Mouse (Mus musculus) midbrain, postnatal 0 days (tissue): ENCODE measurements around the gene Rnf213. TPM values are rescaled to one million over a fixed set of nuclear protein-coding genes. Genes with fewer than 3 reads are reported as not detected.

ENCODE experiments used
- ATAC-seq: fragments of 200-750 bp; cut with Nextera tagmentation; 2 replicates; pipeline ENCODE4 v1.8.0; 2017; ENCODE audit warnings: moderate number of reproducible peaks, mild to moderate bottlenecking, moderate TSS enrichment, moderate library complexity; ENCODE audit not compliant: low FRiP score
- DNase-seq: peaks from one replicate; pipeline ENCODE4 v3.0.0-alpha.2; 2015; ENCODE audit warnings: low spot score
- H3K27ac ChIP-seq: fragments of 300-500 bp; sonication (generic); 2 replicates; pipeline ENCODE4 v1.5.1; 2014; ENCODE audit warnings: low read depth, mild to moderate bottlenecking, low read length, mixed read lengths
- H3K27me3 ChIP-seq: fragments of 300-500 bp; sonication (generic); 2 replicates; pipeline ENCODE4 v1.6.1; 2014; ENCODE audit warnings: low read length, control low read depth, mixed read lengths; ENCODE audit not compliant: insufficient read depth
- H3K36me3 ChIP-seq: fragments of 300-500 bp; sonication (generic); 2 replicates; pipeline ENCODE4 v1.6.1; 2014; ENCODE audit warnings: low read length, control low read depth, mixed read lengths; ENCODE audit not compliant: insufficient read depth
- H3K4me1 ChIP-seq: fragments of 300-500 bp; sonication (generic); 2 replicates; pipeline ENCODE4 v1.6.1; 2014; ENCODE audit warnings: mild to moderate bottlenecking, control low read depth, antibody characterized with exemption, low read length, mixed read lengths; ENCODE audit not compliant: insufficient read depth
- H3K4me2 ChIP-seq: fragments of 300-500 bp; sonication (generic); 2 replicates; pipeline ENCODE4 v1.6.1; 2014; ENCODE audit warnings: low read depth, mild to moderate bottlenecking, low read length, mixed read lengths; ENCODE audit not compliant: poor library complexity, severe bottlenecking
- H3K4me3 ChIP-seq: fragments of 300-500 bp; sonication (generic); 2 replicates; pipeline ENCODE4 v1.5.1; 2014; ENCODE audit warnings: low read depth, mild to moderate bottlenecking, low read length, moderate library complexity
- H3K9ac ChIP-seq: fragments of 300-500 bp; sonication (generic); replicated peaks from 2 replicates; pipeline ENCODE4 v1.6.1; 2014; ENCODE audit warnings: mild to moderate bottlenecking, low read length, moderate library complexity, mixed read lengths; ENCODE audit not compliant: poor library complexity, severe bottlenecking
- H3K9me3 ChIP-seq: fragments of 300-500 bp; sonication (generic); 2 replicates; pipeline ENCODE4 v1.6.1; 2016; ENCODE audit warnings: low read length, control low read depth
- CTCF ChIP-seq: IDR thresholded peaks from 2 replicates; pipeline ENCODE4 v1.5.1; 2016; ENCODE audit warnings: antibody characterized with exemption, mild to moderate bottlenecking
- whole genome bisulfite sequencing: fragments of 180-500 bp; shearing (Covaris S2); extraction: QIAGEN DNeasy Blood & Tissue Kit; methylation state at CpG from one replicate; pipeline ENCODE4 v1.1.7; 2014; 5-methylcytosine and 5-hydroxymethylcytosine counted together
- polyA plus RNA-seq: library from polyadenylated mRNA; unstranded; fragments of >200 nt; fragmentation: Nextera tagmentation; extraction: Ambion mirVana; gene quantifications from 2 replicates; pipeline ENCODE4 v1.2.1, GENCODE M21; 2015
- total RNA-seq: library from RNA; depleted of rRNA; stranded (reverse); fragments of >200 nt; gene quantifications from 2 replicates; pipeline ENCODE4 v1.2.3, GENCODE M21; 2014

The Rnf213 gene
- total and polyA plus RNA-seq, 2 experiments from 2014 or later, result 0.74 to 6.9 TPM

DNA sequence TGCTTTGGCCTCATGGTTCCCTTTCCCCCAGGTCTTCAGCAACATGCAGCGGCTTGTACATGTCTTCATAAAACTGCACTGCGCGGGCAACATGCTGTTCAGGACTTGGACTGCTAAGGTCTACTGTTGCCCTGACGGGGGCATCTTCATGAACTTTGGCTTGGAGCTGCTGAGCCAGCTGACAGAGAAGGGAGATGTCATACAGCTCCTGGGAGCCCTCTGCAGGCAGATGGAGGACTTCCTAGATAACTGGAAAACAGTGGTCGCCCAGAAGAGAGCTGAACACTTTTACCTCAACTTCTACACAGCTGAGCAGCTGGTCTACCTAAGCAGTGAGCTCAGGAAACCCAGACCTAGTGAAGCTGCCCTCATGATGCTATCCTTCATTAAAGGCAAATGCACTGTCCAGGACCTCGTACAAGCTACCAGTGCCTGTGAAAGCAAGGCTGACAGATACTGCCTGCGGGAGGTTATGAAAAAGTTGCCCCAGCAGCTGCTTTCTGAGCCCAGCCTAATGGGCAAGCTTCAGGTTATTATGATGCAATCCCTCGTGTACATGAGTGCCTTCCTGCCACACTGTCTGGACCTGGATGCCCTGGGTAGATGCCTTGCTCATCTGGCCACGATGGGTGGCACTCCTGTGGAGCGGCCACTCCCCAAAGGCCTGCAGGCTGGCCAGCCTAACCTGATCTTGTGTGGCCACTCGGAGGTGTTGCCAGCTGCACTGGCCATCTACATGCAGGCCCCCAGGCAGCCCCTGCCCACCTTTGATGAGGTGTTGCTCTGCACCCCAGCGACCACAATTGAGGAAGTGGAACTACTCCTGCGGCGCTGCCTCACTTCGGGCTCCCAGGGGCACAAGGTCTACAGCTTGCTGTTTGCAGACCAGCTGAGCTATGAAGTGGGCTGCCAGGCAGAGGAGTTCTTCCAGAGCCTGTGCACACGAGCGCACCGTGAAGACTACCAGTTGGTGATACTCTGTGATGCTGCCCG is 43.3 kb downstream of the Rnf213 start:
- no peak overlapping the region for H3K27ac ChIP-seq
- no peak for ATAC-seq
- H3K4me3 ChIP-seq, result no peak overlapping the region
- no peaks in the 10 kb centered on the region for H3K36me3 ChIP-seq
- WGBS, result 74% methylated on average over 19 of the region's 19 CpGs
- no peaks in the 10 kb centered on the region for H3K4me1 ChIP-seq
- H3K27me3 ChIP-seq, result no peaks in the 10 kb centered on the region
- H3K9ac ChIP-seq, result no peak overlapping the region
- no peaks in the 10 kb centered on the region for H3K9me3 ChIP-seq
- no peak for DNase-seq
- H3K4me2 ChIP-seq, result no peak overlapping the region
- peak; percentile 63 for TF ChIP-seq CTCF

GRCm38 (mm10) chr11:119438776-119439175 is 45.9 kb downstream of the Rnf213 start:
- Histone ChIP-seq H3K4me1 (no peaks in the 10 kb centered on the region), H3K9me3 (no peaks in the 10 kb centered on the region), H3K4me3 (no peak overlapping the region), H3K4me2 (no peak overlapping the region), H3K9ac (no peak overlapping the region), H3K36me3 (no peaks in the 10 kb centered on the region), H3K27ac (no peak overlapping the region), H3K27me3 (no peaks in the 10 kb centered on the region)
- ATAC-seq (no peak), DNase-seq (no peak)
- 83% methylated on average over 8 of the region's 8 CpGs for WGBS
- TF ChIP-seq CTCF, result no peak

DNA sequence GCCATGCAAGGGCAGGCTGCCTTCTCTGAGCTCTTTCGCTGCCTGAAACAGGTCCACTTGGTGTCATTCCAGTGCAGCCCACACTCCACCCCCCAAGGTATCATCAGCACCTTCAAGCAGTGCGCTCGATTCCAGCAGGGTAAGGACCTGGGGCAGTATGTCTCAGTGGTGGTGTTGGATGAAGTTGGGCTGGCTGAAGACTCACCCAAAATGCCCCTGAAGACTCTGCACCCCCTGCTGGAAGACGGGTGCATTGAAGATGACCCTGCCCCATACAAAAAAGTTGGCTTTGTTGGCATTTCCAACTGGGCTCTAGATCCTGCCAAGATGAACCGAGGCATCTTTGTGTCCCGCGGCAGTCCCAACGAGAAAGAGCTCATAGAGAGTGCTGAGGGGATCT is 49.3 kb downstream of the Rnf213 start:
- WGBS, result 91% methylated on average over 8 of the region's 8 CpGs
- 0 out of 2 replicates have a peak, but pooled peaks have one; percentile 7 for TF ChIP-seq CTCF

GRCm38 (mm10) chr11:119443442-119443841 is 50.5 kb downstream of the Rnf213 start:
- WGBS, result 94% methylated on average over 9 of the region's 9 CpGs
- DNase-seq, result no peak
- H3K4me1 ChIP-seq, result no peaks in the 10 kb centered on the region
- no peak for ATAC-seq
- H3K9me3 ChIP-seq, result no peaks in the 10 kb centered on the region
- no peak overlapping the region for H3K9ac ChIP-seq
- no peak for TF ChIP-seq CTCF
- H3K27ac ChIP-seq, result no peak overlapping the region
- no peak overlapping the region for H3K4me2 ChIP-seq
- no peak overlapping the region for H3K4me3 ChIP-seq
- no peaks in the 10 kb centered on the region for H3K36me3 ChIP-seq
- H3K27me3 ChIP-seq, result no peaks in the 10 kb centered on the region

More for the DNA sequence above, 49.3 kb downstream of the Rnf213 start:
- Histone ChIP-seq H3K9ac (no peak overlapping the region), H3K27ac (no peak overlapping the region), H3K4me1 (no peaks in the 10 kb centered on the region), H3K9me3 (no peaks in the 10 kb centered on the region), H3K36me3 (no peaks in the 10 kb centered on the region), H3K4me2 (no peak overlapping the region), H3K4me3 (no peak overlapping the region), H3K27me3 (no peaks in the 10 kb centered on the region)
- no peak for DNase-seq
- ATAC-seq, result no peak

DNA sequence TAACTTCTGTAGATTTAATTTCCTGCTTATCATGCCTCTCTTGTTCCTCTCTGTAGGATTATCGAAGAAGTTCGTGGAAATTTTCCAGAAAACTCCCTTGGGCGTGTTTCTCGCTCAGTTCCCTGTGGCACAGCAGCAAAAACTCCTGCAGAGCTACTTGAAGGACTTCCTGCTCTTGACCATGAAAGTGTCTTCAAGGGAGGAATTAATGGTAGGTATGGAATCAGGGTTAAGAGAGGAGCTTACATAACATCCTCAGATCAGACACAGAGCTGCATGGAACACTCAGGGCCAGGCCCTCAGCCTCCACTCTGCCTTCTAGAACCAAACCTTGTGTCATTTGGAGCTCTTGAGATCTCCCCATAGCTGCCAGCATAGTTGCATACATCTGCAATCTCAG is 63.2 kb downstream of the Rnf213 start:
- no peak for ATAC-seq

DNA sequence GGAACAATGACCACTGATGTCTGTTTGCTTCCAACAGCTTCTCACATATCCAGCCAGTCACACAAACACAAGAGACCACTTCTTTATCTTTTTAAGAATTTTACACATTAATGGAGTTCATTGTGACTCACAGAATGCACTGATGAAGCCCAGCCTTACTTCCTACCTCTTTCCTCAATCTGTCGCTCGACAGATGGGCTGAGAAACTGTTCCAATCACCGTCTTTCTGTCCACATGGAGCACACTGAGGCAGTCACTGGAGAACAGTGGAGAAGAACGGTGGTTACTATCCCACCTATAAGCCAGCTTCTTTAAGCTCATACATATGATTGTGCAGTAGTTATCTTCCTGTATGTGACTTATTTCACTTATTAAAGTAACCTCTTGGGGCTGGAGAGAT is 85.0 kb downstream of the Rnf213 start:
- H3K4me2 ChIP-seq, result no peak overlapping the region

More for the DNA sequence above, 63.2 kb downstream of the Rnf213 start:
- no peaks in the 10 kb centered on the region for H3K9me3 ChIP-seq
- H3K4me3 ChIP-seq, result no peak overlapping the region
- WGBS, result 70% methylated on average over 4 of the region's 4 CpGs
- H3K27ac ChIP-seq, result no peak overlapping the region
- no peak overlapping the region for H3K9ac ChIP-seq
- H3K4me2 ChIP-seq, result no peak overlapping the region
- TF ChIP-seq CTCF, result no peak
- H3K27me3 ChIP-seq, result no peaks in the 10 kb centered on the region
- H3K36me3 ChIP-seq, result no peaks in the 10 kb centered on the region
- no peak for DNase-seq
- H3K4me1 ChIP-seq, result no peaks in the 10 kb centered on the region

More for the DNA sequence above, 85.0 kb downstream of the Rnf213 start:
- H3K36me3 ChIP-seq, result peaks cover 10% of the 10 kb centered on the region; the same call in 1 of the 2 replicates
- no peaks in the 10 kb centered on the region for H3K4me1 ChIP-seq
- no peak for TF ChIP-seq CTCF
- 96% methylated on average over 4 of the region's 4 CpGs for WGBS
- H3K4me3 ChIP-seq, result no peak overlapping the region
- ATAC-seq (no peak), DNase-seq (no peak)
- H3K9ac ChIP-seq, result no peak overlapping the region
- H3K27me3 ChIP-seq, result no peaks in the 10 kb centered on the region
- H3K27ac ChIP-seq, result no peak overlapping the region
- no peaks in the 10 kb centered on the region for H3K9me3 ChIP-seq
